Mouse (Mus musculus) retina, adult 2 months (tissue): Measurements from ENCODE around the gene Clcn7.

Source experiments
- DNase-seq: peaks from one replicate; pipeline ENCODE4 v3.0.0-alpha.2; 2012; ENCODE audit warnings: low read depth, low spot score

Clcn7 gene

DNA sequence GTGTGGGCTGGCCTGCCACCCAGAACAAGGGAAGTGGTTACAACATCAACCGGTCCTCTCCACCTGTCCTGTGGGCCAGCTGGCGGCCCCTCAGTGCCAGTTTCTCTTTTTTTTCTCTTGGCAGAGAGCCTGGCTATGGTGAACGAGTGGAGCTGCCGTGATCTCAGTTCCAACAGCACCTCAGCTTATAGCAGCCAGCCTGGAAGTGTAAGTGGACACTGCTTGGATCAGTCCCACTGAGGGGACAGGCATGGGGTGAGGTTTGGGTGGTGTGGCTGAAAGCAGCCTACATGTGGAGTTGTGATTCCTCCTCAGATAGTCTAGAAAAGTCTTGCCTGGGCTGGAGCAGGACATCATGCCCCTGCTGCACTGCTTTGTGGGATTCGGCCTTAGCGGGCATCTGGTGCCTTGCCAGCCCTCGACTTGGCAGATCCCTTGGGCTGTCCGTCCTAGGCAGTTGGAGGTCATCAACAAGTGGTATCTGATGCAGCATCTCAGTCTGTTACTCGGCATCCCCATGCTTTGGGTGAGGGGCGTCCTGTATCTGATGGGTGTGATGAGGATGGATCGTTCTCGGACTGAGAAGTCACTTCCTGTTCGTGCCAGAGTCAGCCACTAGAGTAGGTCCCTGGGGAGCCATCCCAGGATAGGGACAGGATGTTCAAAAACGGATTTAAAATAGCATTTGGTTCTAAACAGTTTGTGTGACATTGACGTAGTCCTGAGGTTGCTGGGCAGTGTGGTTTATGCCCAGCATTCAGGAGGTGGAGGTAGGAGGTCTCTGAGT is 77.7 kb downstream of the Clcn7 start:
- DNase-seq = no peak

DNA sequence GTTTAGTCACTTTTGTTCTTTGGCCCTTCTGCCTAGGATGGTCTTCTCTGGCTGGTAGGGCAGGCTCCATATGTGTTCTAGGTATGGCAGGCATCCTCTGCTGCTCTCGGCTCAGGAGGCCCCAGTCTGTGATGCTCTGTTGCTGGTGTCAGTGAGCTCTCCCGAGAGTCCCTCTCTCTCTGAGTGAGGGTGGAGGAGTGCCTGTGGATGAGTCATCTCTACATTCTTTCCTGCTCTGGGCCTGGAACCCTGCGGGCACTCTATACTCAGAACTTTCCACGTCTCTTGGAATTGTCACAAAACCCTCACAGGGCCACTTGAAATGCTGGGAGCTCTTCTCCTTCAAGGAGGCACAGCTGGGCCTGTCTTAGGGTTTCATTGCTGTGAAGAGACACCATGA is 78.5 kb downstream of the Clcn7 start:
- no peak for DNase-seq
